Mouse (Mus musculus): ENCODE results near the gene Gfi1b.

GRCm38 (mm10) chr2:28611407-28611787, 10.4 kb downstream of the Gfi1b start:
- TF ChIP-seq CTCF (IDR thresholded peaks at IDR 0.05; ENCODE audit: low read depth), result no peak
- no peak for TF ChIP-seq EP300 (IDR thresholded peaks at IDR 0.05; ENCODE audit: low read depth)
